Mouse (Mus musculus) midbrain, embryonic 15.5 days (tissue): ENCODE measurements around the gene Klf12. TPM values are rescaled to one million over a fixed set of nuclear protein-coding genes. Genes with fewer than 3 reads are reported as not detected.
"Not testable (repeated sequence)": the region's sequence is repeated elsewhere in the genome, so short reads cannot be mapped to it uniquely, and the experiment has no call there.

Source experiments
- ATAC-seq: fragments of 200-750 bp; cut with Nextera tagmentation; replicated peaks from 2 replicates; pipeline ENCODE4 v1.8.0; 2017; ENCODE audit warnings: moderate TSS enrichment
- H3K27ac ChIP-seq: fragments of 300-500 bp; sonication (generic); 2 replicates; pipeline ENCODE4 v1.5.1; 2015; ENCODE audit warnings: mild to moderate bottlenecking, inconsistent platforms
- H3K27me3 ChIP-seq: fragments of 300-500 bp; sonication (generic); replicated peaks from 2 replicates; pipeline ENCODE4 v1.6.1; 2015; ENCODE audit warnings: inconsistent platforms
- H3K36me3 ChIP-seq: fragments of 300-500 bp; sonication (generic); replicated peaks from 2 replicates; pipeline ENCODE4 v1.6.1; 2015; ENCODE audit warnings: inconsistent platforms
- H3K4me1 ChIP-seq: fragments of 300-500 bp; sonication (generic); 2 replicates; pipeline ENCODE4 v1.6.1; 2015; ENCODE audit warnings: inconsistent platforms
- H3K4me2 ChIP-seq: fragments of 300-500 bp; sonication (generic); 2 replicates; pipeline ENCODE4 v1.6.1; 2015; ENCODE audit warnings: inconsistent platforms, mild to moderate bottlenecking, moderate library complexity
- H3K4me3 ChIP-seq: fragments of 300-500 bp; sonication (generic); 2 replicates; pipeline ENCODE4 v1.5.1; 2015; ENCODE audit warnings: mild to moderate bottlenecking, inconsistent platforms
- H3K9ac ChIP-seq: fragments of 300-500 bp; sonication (generic); 2 replicates; pipeline ENCODE4 v1.6.1; 2015; ENCODE audit warnings: mild to moderate bottlenecking, inconsistent platforms
- H3K9me3 ChIP-seq: fragments of 300-500 bp; sonication (generic); 2 replicates; pipeline ENCODE4 v1.6.1; 2016; ENCODE audit warnings: inconsistent platforms
- WGBS: fragments of 180-500 bp; shearing (Covaris S2); methylation state at CpG from one replicate; pipeline ENCODE4 v1.1.7; 2015; ENCODE audit warnings: mixed read lengths; 5-methylcytosine and 5-hydroxymethylcytosine counted together
- polyA plus RNA-seq: library from polyadenylated mRNA; unstranded; fragments of >200 nt; fragmentation: Nextera tagmentation; extraction: Ambion mirVana; gene quantifications from 2 replicates; pipeline ENCODE4 v1.2.1, GENCODE M21; 2015

Klf12 gene
- polyA plus RNA-seq, 1 experiment from 2014 or later = 61.3 TPM

GRCm38 (mm10) chr14:99894062-99894461 lies 390.4 kb downstream of the Klf12 start:
- ATAC-seq = no peak
- H3K4me2 ChIP-seq = no peak overlapping the region
- no peaks in the 10 kb centered on the region for H3K4me1 ChIP-seq
- H3K27ac ChIP-seq = no peak overlapping the region
- peaks cover 3% of the 10 kb centered on the region; the same call in 1 of the 2 replicates for H3K36me3 ChIP-seq
- H3K27me3 ChIP-seq = no peaks in the 10 kb centered on the region
- no peaks in the 10 kb centered on the region for H3K9me3 ChIP-seq
- WGBS = 72% methylated on average over 14 of the region's 14 CpGs
- H3K4me3 ChIP-seq = no peak overlapping the region
- H3K9ac ChIP-seq = no peak overlapping the region

- no peaks in the 10 kb centered on the region for H3K4me1 ChIP-seq
- H3K27ac ChIP-seq = no peak overlapping the region
- H3K36me3 ChIP-seq = no peaks in the 10 kb centered on the region
- no peak overlapping the region for H3K4me2 ChIP-seq
- no peak overlapping the region for H3K9ac ChIP-seq
- ATAC-seq = no peak
- H3K9me3 ChIP-seq = no peaks in the 10 kb centered on the region
- no peaks in the 10 kb centered on the region for H3K27me3 ChIP-seq
- no peak overlapping the region for H3K4me3 ChIP-seq
- 86% methylated on average over 2 of the region's 2 CpGs for WGBS
These were observed 398.0 kb downstream of the Klf12 start for GRCm38 (mm10) chr14:99886503-99886902.

GRCm38 (mm10) chr14:99885562-99885961 lies 398.9 kb downstream of the Klf12 start:
- 76% methylated on average over 2 of the region's 2 CpGs for WGBS
- Histone ChIP-seq H3K4me1 (no peaks in the 10 kb centered on the region), H3K27me3 (no peaks in the 10 kb centered on the region), H3K9me3 (no peaks in the 10 kb centered on the region), H3K27ac (no peak overlapping the region), H3K36me3 (no peaks in the 10 kb centered on the region), H3K4me3 (no peak overlapping the region), H3K4me2 (no peak overlapping the region), H3K9ac (no peak overlapping the region)
- ATAC-seq = no peak

GRCm38 (mm10) chr14:99885128-99885527 lies 399.4 kb downstream of the Klf12 start:
- Histone ChIP-seq H3K27me3 (no peaks in the 10 kb centered on the region), H3K9ac (no peak overlapping the region)
- WGBS = 53% methylated on average over 4 of the region's 4 CpGs

DNA sequence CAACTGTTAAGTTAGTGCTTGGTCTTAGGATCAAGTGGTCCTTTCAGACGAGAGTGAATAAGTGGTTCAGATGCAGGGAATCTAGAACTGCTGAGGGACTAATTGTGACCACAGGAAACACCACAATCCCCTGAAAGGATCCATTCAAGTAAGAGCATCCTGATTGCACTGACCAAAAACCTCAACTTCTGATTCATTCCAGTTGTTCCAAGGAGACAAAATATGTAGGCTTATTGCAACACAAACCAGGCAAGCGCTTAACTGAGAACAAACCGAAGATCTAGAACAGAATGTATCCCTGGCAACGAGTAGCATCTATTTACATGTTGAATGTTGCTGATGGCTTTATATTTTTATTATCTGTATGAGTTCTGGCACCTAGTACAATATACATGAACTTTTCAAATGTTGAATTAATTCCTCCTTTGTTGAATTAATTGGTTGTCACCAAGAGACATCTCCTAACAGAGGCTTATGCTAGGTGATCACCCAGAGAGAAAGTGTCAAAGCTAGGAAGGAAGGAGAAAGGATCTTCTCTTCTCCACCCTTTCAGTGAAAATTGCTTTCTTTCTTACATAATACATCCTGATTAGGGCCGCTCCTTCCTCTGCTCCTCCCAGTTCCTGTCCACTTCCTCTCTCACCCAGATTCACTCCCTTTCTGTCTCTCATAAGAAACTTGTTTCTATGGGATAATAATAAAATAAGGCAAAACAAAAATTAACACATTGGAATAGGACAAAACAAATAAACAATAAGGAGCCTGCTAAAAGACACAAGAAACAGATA lies 407.5 kb downstream of the Klf12 start:
- no peak for ATAC-seq
- Histone ChIP-seq H3K9me3 (no peaks in the 10 kb centered on the region), H3K36me3 (peaks cover 7% of the 10 kb centered on the region; the same call in 1 of the 2 replicates), H3K27ac (no peak overlapping the region), H3K4me2 (no peak overlapping the region), H3K4me1 (no peaks in the 10 kb centered on the region; the same call in 1 of the 2 replicates), H3K27me3 (no peaks in the 10 kb centered on the region), H3K9ac (no peak overlapping the region), H3K4me3 (no peak overlapping the region)
- WGBS = 77% methylated on average over 5 of the region's 5 CpGs

More at GRCm38 (mm10) chr14:99885128-99885527, 399.4 kb downstream of the Klf12 start:
- H3K36me3 ChIP-seq = no peaks in the 10 kb centered on the region
- no peak overlapping the region for H3K27ac ChIP-seq
- no peak overlapping the region for H3K4me3 ChIP-seq
- no peaks in the 10 kb centered on the region for H3K9me3 ChIP-seq
- ATAC-seq = no peak
- H3K4me1 ChIP-seq = no peaks in the 10 kb centered on the region
- H3K4me2 ChIP-seq = no peak overlapping the region

GRCm38 (mm10) chr14:99873725-99874124 lies 410.8 kb downstream of the Klf12 start:
- WGBS = 92% methylated on average over 5 of the region's 5 CpGs
- no peak for ATAC-seq
- H3K4me3 ChIP-seq = no peak overlapping the region
- no peaks in the 10 kb centered on the region for H3K27me3 ChIP-seq
- H3K27ac ChIP-seq = no peak overlapping the region
- H3K36me3 ChIP-seq = peaks cover 7% of the 10 kb centered on the region; the same call in 1 of the 2 replicates
- H3K9me3 ChIP-seq = no peaks in the 10 kb centered on the region
- no peak overlapping the region for H3K4me2 ChIP-seq
- no peaks in the 10 kb centered on the region; the same call in 1 of the 2 replicates for H3K4me1 ChIP-seq
- no peak overlapping the region for H3K9ac ChIP-seq

- 78% methylated on average over 14 of the region's 14 CpGs for WGBS
- H3K27me3 ChIP-seq = no peaks in the 10 kb centered on the region
- H3K27ac ChIP-seq = no peak overlapping the region
- H3K36me3 ChIP-seq = no peaks in the 10 kb centered on the region
- H3K4me2 ChIP-seq = no peak overlapping the region
- no peaks in the 10 kb centered on the region for H3K4me1 ChIP-seq
- no peak overlapping the region for H3K4me3 ChIP-seq
- H3K9ac ChIP-seq = no peak overlapping the region
- no peaks in the 10 kb centered on the region for H3K9me3 ChIP-seq
- no peak for ATAC-seq
These were observed 428.1 kb downstream of the Klf12 start for GRCm38 (mm10) chr14:99856158-99857011.

GRCm38 (mm10) chr14:99854467-99854807 lies 430.0 kb downstream of the Klf12 start:
- not testable (repeated sequence) for H3K9me3 ChIP-seq, H3K27ac ChIP-seq, H3K4me3 ChIP-seq, H3K36me3 ChIP-seq, H3K4me1 ChIP-seq, ATAC-seq, H3K9ac ChIP-seq, H3K27me3 ChIP-seq, H3K4me2 ChIP-seq

DNA sequence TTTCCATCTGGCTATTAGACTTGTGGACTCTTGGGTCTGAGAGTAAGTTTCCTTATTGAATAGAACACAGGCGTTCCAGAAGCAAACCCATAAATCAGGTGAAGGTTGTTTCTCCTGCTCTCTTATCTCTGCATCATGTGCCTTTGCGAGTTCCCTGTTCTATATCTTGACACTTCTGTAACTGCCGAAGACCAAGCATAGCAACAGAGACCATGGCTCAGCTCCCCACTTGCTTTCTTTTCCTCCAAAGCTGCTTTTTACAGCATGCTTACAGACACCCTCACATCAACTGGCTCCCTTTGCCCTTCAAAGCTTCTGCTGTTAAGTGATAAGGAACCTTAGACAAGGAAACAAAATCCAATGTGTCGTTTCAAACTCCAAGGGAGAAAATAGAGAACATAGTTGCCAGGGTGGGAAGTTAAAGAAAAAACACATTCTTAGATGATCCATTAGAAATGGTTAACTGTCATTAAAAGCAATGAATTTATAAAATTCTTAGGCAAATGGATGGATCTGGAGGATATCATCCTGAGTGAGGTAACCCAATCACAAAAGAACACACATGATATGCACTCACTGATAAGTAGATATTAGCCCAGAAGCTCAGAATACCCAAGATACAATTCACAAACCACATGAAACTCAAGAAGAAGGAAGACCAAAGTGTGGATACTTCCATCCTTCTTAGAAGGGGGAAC lies 430.6 kb downstream of the Klf12 start:
- 95% methylated on average over 4 of the region's 4 CpGs for WGBS

DNA sequence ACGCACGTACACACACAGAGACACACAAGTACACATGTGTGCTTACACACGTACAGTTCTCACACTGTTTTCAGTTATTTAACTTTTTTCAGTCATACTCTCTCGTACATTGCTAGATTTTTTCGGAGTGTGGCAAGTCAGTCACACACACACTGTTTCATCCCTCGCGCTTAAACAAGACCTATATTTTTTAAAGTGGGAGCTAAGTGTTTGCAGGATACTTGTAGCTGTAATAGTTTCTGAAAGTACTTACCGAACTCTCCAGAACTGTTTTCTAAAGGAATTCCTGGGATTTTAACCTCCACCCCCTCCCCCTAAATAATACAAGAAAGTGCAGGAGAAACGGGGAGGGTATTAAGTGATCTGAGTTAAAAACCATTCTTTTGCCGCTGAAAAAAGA lies 434.1 kb downstream of the Klf12 start:
- Histone ChIP-seq H3K36me3 (no peaks in the 10 kb centered on the region), H3K9me3 (no peaks in the 10 kb centered on the region), H3K4me3 (no peak overlapping the region), H3K27me3 (no peaks in the 10 kb centered on the region), H3K4me2 (no peak overlapping the region), H3K9ac (no peak overlapping the region), H3K4me1 (no peaks in the 10 kb centered on the region), H3K27ac (no peak overlapping the region)
- WGBS = 88% methylated on average over 10 of the region's 10 CpGs
- ATAC-seq = no peak

More for the DNA sequence above, 430.6 kb downstream of the Klf12 start:
- H3K36me3 ChIP-seq, H3K9me3 ChIP-seq, H3K27me3 ChIP-seq, H3K4me1 ChIP-seq, H3K27ac ChIP-seq, ATAC-seq, H3K4me3 ChIP-seq, H3K4me2 ChIP-seq, H3K9ac ChIP-seq: not testable (repeated sequence)

- H3K36me3 ChIP-seq = no peaks in the 10 kb centered on the region
- H3K4me1 ChIP-seq = no peaks in the 10 kb centered on the region
- no peaks in the 10 kb centered on the region for H3K27me3 ChIP-seq
- no peaks in the 10 kb centered on the region for H3K9me3 ChIP-seq
- H3K27ac ChIP-seq = no peak overlapping the region
- no peak for ATAC-seq
- no peak overlapping the region for H3K4me3 ChIP-seq
- WGBS = 94% methylated on average over 2 of the region's 2 CpGs
- H3K9ac ChIP-seq = no peak overlapping the region
- no peak overlapping the region for H3K4me2 ChIP-seq
These were observed 437.0 kb downstream of the Klf12 start for GRCm38 (mm10) chr14:99847502-99847901.

- Histone ChIP-seq H3K4me3 (no peak overlapping the region), H3K4me2 (no peak overlapping the region), H3K9me3 (no peaks in the 10 kb centered on the region), H3K4me1 (no peaks in the 10 kb centered on the region), H3K9ac (no peak overlapping the region), H3K27ac (no peak overlapping the region), H3K36me3 (no peaks in the 10 kb centered on the region), H3K27me3 (no peaks in the 10 kb centered on the region)
- ATAC-seq = no peak
- WGBS = 58% methylated on average over 1 of the region's 1 CpGs
These were observed 457.8 kb downstream of the Klf12 start for GRCm38 (mm10) chr14:99826713-99827112.
